Mouse (Mus musculus): ENCODE results near the gene I0C0044D17Rik.

I0C0044D17Rik gene

DNA sequence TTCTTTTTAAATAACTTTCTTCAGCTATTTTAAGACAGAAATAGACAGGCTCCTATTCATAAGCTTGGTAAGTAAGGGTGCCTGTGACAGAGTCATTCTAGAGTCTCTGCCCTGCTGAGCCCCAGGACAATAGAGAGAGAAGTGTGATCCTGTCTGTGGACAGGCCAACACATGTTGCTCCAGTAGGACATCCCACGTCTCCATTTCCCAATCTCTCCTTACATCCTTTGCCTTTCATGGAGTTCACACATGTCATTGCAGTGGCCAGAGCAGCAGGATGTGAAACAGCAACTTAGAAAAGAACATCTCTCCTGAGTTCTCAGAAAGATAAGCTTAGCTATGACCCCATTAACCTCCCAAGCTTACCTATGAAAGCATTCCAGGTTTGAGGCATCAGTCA lies 8.1 kb upstream of the I0C0044D17Rik start:
- no peak for ATAC-seq (ENCODE audit: low TSS enrichment)

DNA sequence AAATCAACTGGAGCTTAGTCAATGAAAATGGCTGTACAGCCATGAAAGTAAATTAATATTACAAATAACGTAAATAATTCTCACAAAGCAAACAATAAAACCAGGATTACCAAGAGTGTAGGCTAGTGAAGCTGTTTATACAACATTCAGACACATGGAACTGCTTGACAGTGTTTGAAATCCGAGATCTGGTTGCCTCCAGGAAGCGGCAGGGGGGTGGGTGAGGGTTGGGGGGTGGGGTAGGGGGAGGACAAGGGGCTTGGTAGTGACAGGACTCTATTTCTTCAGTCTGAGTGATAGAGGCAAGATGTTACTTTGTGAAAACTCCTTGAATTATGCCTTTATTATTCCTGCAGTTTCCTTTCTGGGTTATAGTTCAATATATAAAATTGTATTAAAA lies 3.1 kb upstream of the I0C0044D17Rik start:
- ATAC-seq (ENCODE audit: low TSS enrichment), result no peak

DNA sequence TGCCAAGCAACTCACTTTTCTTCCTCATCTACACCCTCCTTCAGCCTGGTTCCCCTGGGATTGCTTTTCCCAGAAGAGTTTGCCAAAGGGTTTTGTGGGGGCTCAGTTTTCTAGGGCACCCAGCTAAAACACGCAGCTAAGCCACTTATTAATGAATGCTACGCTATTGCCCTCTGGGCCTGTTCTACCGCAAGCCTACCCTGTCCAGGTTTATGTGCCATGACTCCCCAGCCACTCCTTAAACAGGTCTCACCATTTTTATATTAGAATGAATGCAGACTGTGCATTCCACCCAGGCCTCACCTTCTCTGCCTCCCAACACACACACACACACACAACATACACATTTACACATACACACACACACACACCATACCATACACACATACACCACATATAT lies 593 bp downstream of the I0C0044D17Rik start:
- no peak for ATAC-seq (ENCODE audit: low TSS enrichment)

DNA sequence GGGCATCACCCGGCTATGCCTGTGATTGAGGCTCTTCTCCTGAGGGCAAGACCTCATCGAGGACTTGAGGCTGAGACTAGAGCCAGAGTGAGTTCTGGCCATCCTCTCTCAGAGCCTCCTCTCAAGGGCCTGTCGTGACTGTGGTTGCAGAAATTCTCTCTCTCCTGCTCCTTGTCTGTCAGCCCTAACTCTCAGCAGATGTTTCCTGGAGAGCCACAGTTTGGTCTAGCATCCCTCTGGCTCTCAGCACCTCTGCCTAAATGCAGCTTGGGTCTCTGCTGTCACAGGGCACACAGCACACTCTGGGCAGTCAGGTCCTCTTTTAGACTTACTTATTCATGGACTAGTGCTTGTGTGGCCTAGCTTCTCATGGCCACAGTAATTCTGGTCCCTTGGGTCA lies 1.2 kb downstream of the I0C0044D17Rik start:
- ATAC-seq (ENCODE audit: low TSS enrichment), result no peak

DNA sequence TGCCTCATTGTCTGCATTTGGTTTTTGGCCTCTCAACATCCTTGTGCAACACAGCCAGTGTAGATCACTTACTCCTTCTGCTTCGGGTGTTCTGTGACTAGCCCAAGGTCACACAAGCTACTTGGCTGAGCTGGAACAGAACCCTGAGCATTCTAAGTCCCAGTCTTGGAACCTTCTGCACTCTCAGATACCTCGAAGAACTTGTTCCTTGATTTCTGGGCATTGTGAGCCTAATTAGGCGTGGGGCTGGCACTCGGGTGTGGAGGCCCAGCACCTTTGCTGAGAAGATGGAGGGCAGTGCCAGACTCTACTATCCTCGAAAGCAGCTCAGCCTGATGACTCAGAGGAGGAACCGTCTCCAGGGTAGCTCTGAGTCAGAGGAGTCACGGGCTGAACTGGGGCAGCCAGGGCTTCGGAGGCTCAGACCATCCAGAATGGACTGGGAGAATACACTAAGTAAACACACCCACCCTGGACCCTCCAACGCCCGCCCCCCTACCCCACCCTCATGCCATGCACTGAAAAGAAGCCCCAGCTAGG lies 4.4 kb downstream of the I0C0044D17Rik start:
- no peak for ATAC-seq (ENCODE audit: low TSS enrichment)

DNA sequence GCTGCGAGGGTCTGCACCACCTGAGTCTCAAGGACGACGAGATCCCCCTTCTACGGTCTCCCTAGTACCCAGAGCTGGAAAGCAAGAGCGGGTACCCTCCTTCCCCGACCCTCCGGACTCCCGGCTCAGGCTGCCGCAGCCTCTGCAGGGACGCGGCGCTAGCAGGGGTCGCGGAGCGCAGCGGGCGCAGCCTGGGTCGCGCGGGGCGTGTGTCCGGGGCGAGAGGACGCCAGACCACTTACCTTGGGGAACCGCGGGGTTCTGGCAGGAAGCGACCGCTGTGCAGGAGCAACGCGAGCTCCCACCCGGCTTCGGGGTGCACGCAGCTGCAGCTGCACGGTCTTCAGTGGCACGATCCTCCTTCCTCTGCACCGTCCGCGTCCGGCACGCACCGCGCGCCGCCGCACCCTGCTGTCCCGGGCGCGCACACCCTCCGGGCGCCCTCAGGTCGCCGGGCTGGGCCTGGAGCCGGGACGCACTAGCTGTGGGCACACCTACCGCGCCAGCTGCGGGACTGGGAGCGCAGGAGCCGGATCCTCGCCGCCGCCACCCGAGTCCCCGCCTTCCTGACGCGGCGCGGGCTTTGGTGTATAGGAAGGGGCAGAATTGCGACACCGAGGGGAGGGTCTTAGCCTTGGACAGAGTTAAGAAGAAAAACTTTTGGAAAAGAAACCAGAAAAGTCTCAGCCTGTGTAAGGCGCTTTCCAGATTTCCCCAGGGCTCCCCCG lies 6.3 kb downstream of the I0C0044D17Rik start, which contains the start of gene Kank4:
Kank4 (minus strand) TSS at position 354 of the 728 bp plus-strand sequence.
- ATAC-seq (ENCODE audit: low TSS enrichment), result peak; percentile 76

DNA sequence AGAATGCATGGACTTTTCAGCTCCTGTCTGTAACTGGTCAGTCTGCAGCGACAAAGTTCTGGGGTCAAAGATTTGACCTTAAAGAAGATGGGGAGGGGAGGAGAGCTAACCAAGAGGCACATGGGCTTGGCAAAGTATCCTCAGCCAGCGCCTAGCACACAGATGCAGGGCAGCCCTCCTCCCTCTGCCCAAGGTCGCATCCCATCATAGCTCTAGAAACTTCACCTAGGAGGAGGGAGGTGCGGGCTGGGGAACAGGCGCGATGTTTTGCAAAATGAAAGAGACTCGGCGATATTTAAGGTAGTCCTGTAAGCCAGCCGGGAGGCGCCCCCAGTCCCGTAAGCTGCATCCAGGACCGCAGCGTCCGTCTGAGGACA lies 6.8 kb downstream of the I0C0044D17Rik start:
- no peak for ATAC-seq (ENCODE audit: low TSS enrichment)

DNA sequence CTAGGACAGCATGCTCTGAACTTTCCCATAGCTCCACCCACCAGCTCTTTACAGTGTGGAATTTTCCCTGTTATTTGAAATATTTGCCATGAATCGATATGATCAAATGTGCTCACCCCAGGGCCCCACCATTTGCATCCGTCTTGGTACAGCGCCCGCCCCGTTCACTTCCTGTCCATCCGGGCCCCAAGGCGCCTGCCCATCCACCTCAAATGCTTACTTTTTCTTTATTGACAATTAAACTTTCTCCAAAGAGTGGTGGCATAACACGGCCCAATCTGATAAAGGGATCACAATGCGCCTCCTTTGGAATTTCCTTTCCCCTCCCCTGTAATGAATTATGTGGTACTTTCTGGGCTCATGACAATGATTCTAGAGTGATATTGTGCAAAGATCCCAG lies 17.3 kb downstream of the I0C0044D17Rik start:
- no peak for ATAC-seq (ENCODE audit: low TSS enrichment)

DNA sequence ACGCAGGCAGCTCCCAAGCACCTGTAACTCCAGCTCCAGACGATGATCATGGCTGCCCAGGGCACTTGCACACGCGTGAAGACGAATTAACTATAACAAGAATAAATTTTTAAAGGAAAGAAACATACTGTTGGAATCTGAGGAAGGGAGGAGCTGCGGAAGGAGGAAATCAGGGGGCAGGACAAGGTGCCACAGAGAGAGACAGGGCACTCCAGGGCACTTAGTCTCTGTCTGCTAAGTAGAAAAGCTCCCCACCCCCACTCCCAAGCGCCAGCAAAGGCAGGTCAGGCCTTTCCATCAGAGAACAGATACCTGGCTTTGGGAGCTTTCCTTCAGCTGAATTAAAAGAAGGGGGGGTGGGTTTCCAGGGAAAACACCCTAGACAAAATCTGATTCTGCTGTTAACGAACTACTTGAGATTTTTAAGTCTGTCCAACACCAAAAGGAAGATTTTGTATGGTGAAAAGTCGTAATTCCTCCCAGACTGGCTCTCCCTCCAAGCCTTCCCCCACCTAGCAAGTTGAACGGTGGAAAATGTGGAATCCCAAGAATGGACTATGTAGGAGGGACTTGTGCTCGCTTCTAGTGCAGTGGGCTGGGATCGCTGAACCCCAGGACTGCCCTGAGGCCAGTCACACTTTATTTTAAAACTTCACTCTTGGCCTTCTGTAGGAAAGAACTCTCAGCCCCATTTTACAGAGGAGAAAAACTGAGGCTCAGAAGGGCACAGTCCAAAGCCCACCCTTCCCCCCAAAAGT lies 18.2 kb downstream of the I0C0044D17Rik start:
- no peak for ATAC-seq (ENCODE audit: low TSS enrichment)

DNA sequence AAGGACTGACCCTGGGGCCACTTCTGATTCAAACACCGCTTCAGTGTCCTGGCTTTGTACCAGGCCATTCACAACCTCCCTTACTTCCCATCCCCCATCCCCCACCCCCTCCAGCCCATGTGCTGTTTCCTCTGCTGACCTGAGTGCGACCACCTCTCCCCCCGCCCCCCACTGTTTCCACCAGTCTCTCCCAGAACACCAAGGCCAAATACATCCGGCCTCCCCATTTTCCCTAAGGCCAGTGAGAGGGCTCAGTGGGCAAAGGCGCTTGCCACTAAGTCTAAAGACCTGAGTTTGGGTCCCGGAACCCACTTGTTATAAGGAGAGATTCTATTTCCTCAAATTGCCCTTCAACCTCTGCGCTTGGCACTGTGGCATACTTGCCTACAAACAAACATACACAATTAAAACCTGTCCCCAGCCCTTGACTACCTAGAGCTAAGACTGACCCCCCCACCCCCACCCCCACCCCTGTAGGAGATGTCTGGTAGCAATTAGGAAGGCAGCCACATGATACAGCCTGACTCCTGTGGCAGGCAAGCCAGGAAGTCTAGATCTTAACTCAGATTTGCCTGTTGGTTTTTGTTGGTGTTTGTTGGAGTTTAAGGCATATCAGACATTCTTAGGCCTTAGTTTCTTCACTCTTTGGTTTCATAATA lies 19.0 kb downstream of the I0C0044D17Rik start:
- no peak for ATAC-seq (ENCODE audit: low TSS enrichment)

DNA sequence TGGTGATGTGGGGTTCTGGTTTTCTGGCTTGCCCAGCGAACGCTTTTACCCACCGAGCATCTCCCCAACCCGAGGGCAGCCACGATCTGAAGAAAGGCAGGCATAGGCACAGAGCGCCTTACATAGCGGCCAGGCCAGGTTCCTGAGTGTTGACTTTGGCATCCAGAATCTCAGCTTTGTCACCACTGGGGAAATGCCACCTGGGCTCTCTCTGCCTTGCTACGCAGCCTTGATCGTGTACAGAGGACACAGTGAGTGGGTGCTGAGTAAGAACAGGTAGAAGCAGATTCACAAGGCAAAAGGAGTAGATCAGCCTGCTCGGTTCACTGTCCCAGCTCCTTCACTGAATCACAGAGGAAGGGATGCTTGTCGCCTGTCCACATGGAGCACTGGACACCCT lies 21.9 kb downstream of the I0C0044D17Rik start:
- no peak for ATAC-seq (ENCODE audit: low TSS enrichment)

DNA sequence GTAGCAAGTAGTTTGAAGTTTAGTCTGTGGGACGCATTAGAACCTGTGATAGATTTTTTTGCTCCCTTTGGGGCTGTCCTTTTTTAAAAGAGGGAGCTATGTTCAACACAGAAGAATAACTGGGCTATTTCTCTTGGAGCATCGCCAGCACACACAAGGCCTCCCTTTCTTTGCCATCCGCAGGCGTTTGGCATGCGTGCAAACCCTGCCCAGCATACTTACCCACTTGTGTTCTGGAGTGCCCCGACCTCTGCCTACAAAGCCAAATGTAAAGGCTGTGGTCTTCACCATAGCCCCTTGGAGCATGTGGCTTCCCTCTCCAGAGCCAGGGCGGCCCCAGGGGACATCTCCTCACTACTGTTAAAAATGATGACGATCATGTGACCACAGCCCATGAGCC lies 22.8 kb downstream of the I0C0044D17Rik start:
- ATAC-seq (ENCODE audit: low TSS enrichment), result no peak

DNA sequence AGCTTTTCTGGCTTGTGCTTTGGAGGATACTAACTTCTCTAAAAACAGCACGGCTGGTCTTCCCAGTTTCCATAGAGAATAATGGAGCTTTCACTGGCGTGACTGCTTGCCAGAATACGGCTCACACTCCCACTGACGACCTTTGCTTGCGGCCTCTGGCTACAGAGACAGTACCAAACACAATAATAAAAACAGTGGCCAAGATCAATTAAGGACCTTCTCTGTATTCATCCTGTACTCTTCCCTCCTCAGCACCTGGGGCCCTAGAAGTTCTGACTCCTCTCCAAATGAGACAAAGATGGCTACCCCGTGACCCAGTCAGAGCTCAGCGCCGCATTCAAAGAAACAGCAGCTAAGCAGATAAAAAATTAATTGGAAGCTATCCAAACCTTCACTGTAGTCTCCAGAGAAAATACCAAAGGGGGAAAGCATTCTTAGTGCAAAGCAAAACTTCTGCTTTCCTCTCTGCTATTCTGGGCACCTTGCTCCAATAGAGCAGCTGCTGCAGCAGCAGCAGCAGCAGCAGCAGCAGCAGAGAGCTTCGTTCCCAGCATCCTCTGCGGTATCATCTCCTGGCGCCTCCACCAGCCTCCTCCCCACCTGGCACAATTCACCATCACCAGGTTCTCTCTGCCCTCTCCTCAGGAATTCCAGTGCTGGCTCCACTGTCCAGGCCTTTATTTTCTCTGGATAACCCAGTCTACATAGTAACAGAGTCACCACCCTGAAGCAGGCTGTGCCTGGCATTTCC lies 26.9 kb downstream of the I0C0044D17Rik start:
- ATAC-seq (ENCODE audit: low TSS enrichment), result peak; percentile 41

DNA sequence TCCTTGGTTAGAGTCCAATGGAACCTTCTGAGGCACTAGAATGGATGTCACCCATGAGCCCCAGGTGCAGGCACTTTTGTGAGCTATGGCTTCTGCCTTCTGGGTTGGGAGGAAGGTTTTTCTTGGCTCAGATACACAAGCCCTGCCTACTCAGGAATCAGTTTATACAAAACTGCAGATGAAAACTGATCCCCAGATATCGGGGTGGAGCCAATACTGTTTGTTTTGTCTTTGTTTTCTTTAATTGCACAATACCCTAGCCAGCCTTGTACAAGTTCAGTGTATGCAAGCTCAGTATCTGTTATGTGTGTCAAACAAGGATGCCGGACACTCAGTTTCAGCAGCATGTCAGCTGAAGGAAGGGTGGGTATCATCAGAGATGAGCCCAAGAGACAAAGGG lies 28.4 kb downstream of the I0C0044D17Rik start:
- ATAC-seq (ENCODE audit: low TSS enrichment), result no peak

DNA sequence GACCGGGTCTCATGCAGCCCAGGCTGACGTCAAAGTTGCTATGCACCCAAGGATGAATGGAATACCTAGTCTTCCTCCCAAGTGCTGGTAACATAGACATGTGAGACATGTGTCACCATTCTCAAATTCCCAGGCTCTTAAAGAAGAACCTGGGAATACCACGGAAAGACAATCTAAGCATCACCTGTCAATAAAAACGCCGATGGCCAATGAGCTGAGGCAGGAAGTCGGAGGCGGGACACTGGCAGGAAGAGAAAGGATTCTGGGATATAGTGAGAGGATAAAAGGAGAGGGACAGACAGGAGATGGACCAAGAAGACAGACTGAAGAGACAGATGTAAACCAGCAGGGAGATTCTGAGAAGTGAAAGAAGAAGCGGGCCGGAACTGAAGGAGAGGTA lies 30.2 kb downstream of the I0C0044D17Rik start:
- ATAC-seq (ENCODE audit: low TSS enrichment), result no peak

DNA sequence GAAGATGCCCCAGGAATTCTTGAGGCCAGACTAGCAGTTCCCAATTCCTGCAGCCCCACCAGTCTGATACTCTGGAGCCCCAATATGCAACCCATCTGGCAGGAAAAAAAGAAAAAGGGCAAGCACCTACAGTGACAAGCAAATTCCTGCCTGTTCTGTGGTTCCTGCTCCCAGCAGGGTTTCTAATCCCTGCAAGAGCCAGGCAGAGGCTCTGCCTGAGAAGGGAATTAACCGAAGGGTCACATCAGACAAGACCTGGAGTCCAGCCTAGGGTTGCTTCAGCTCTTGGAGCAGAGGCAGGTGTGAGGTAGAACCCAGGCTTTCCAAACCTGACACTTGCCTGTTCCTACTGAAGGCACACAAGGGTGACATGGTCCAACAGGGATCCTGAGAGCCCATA lies 32.9 kb downstream of the I0C0044D17Rik start:
- ATAC-seq (ENCODE audit: low TSS enrichment), result no peak

DNA sequence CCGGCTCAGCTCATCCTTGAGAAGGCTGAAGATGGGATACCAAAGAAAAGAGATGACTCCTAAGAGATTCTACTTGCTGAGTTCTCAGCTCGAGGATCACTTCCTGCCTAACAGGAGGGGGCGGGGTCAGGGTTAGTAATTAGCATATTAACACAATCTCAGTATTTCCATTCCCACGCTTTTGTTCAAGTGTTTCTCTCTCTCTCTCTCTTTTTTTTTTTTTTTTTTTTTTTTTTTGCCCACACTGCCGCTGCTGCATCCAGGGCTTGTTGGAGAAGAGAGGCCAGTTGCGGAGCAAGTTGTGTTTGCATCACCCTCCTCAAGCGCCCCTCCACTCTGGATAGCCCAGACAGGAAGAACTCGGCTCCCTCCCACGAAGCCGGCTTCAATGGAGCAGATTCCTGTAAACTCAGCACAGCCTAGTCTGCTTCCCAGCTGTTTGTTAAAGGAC lies 33.8 kb downstream of the I0C0044D17Rik start:
- ATAC-seq (ENCODE audit: low TSS enrichment), result no peak

DNA sequence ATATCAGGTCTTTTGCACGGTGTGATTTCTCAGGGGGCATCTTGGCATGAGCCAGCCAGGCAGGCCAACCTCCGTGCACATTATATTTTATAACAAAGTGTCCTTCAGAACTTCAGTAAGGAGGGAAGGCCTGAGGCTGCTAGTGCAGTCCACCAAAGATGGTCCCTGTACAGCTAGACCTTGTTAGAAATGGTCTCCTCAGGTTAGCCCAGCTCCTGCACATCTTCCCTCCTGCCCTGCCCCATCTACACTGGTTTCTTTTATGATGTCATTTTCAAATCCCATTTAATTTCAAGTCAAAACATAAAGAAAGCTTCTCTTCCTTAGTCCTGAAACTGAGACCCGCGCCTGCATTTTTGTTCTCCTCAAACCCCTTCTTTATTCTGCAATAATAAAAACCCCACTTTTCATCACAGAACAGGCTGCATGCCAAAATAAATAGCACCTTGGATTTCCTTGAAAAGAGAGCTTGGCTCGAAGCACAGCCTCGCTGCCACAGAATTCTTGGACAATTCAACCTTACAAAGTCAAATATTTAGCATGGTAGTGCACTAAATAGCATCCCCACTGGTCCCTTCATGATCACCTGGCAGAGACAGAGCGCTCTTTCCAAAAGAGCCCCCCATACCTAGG lies 34.4 kb downstream of the I0C0044D17Rik start:
- ATAC-seq (ENCODE audit: low TSS enrichment), result no peak

DNA sequence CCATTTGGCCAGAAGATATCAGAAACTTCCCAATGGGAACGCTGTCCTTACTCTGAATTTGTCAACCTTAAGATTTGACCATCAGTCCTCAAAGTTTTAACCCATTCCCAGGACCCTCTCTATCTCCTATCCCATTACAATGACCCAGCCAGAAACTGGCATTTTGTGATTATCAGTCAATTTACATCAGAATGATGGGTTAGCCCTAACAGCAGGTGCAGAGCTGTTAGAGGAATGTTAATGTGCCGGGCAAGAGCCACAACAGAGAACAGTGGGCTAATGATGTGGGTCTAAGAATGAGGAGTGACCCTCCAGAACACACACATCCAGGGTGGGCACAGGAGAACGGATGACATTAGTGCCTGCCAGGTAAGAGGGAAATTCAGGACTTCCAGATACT lies 37.4 kb downstream of the I0C0044D17Rik start:
- no peak for ATAC-seq (ENCODE audit: low TSS enrichment)

DNA sequence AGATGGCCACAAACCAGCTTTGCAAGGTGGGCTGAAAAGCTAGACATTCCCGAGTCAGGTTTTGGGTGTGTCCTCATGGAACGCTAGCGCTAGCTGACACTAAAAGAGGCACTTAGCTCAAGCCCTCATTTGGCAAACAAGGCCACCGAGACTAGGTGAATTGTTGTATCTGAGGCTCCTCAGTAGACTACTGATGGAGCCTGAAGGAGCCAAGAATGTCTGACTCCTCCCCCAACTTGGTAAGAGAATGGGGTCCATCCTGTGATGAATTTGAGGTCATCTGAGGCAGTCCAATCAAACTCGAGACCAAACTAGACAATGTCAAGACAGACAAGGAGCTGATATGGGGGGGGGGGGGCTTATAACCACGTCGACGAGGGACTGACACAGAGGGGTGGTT lies 37.8 kb downstream of the I0C0044D17Rik start:
- ATAC-seq (ENCODE audit: low TSS enrichment), result no peak

DNA sequence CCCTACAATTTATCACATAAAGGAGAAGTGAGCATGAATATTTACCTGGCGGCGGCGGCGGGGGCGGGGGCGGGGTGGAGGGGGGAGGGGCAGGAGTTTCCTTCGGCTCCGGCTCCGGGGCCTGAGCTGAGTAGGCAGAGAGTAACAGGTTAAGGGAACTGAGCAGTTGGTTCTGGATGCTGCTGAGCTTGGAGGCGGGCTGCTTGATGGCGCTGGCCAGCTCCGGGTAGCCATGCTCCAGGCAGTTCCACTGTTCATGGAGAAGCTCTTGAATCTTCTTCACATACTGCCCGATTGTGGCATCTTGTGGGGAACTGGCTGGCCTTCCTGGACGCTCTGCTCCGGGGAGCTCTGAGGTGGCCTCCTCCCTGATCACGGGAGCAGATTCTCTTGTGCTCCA lies 45.4 kb downstream of the I0C0044D17Rik start:
- peak; percentile 39 for ATAC-seq (ENCODE audit: low TSS enrichment)

Measured in frontal cortex, adult (tissue).